In the genomic region with DNA sequence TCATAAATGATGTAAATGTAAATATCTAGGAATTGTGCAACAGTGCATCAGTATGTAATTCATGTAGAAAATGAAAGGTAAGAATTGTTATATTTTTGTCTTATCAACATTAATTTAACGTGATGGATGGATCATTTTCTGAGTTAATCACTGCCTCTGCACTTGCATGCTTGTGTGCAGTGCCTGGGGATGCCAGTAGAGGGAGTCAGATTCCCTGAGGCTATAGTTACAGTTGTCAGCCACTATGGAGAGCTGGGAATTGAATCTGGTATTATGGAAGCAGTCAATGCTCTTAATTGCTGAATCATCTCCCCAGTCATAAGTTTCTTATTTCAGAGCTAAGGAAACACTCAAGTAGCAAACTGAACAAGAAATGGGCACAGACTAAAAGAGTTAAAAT, we compare ENCODE assay signal across 14 mouse cellular contexts. TPM values are rescaled to one million over a fixed set of nuclear protein-coding genes. Genes with fewer than 3 reads are reported as not detected.
A peak's percentile ranks its signal among the peaks of the same experiment; 100 is the strongest.
DNase-seq lines count a peak whose midpoint lies in the region; ATAC-seq and TF ChIP-seq lines count a peak whose summit lies in the region.
"Had no signal": no experiment of that assay in that cellular context is flagged by ENCODE, and none has a peak within 500 bp of the region (broad histone marks: within the 10 kb centered on the region; RNA-seq: fewer than 3 reads in every experiment).

No protein-coding gene starts in this region.

- peaks cover 12% of the 10 kb centered on the region for H3K36me3 ChIP-seq in kidney, postnatal 0 days (ENCODE audit: insufficient read depth, low read length)
- H3K36me3 ChIP-seq in kidney, embryonic 15.5 days: peaks cover 48% of the 10 kb centered on the region
- no peaks in the 10 kb centered on the region for H3K36me3 ChIP-seq in ES-Bruce4 (ENCODE audit: control insufficient read depth, insufficient read depth, low read length, poor library complexity, severe bottlenecking)
- H3K36me3 ChIP-seq: intestine, embryonic 15.5 days had no signal

- DNase-seq in kidney, postnatal 0 days (ENCODE audit: low spot score): no peak
- DNase-seq in 3T3-L1 (ENCODE audit: low read depth, low spot score): peak; percentile 13
- peak; percentile 33 for DNase-seq in induced T-regulatory cell, adult 2 months (ENCODE audit: low read depth)
- no peak for DNase-seq in frontal cortex, adult 2 months (ENCODE audit: extremely low spot score in 1 of 2, low spot score in 1 of 2)
- no peak for DNase-seq in spleen, postnatal 14 days (ENCODE audit: low spot score in 2 of 2)
- DNase-seq in gastrocnemius, adult 18-20 months (ENCODE audit: low spot score): no peak
- DNase-seq: cerebellum, postnatal 36 days; gastrocnemius, postnatal 25 days; heart, postnatal 10 days had no signal

- no peaks in the 10 kb centered on the region for H3K4me1 ChIP-seq in kidney, postnatal 0 days (replicated peaks; ENCODE audit: insufficient read depth, low read length)
- H3K4me1 ChIP-seq in kidney, embryonic 15.5 days: no peaks in the 10 kb centered on the region
- no peaks in the 10 kb centered on the region for H3K4me1 ChIP-seq in ES-Bruce4 (ENCODE audit: control insufficient read depth, insufficient read depth, low read length)
- H3K4me1 ChIP-seq: intestine, embryonic 15.5 days had no signal

- H3K27ac ChIP-seq in kidney, postnatal 0 days: no peak overlapping the region
- no peak overlapping the region for H3K27ac ChIP-seq in kidney, embryonic 15.5 days
- H3K27ac ChIP-seq in ES-Bruce4 (ENCODE audit: insufficient read depth, low read length): no peak overlapping the region
- H3K27ac ChIP-seq: intestine, embryonic 15.5 days; macrophage had no signal

- ATAC-seq in kidney, postnatal 0 days (replicated peaks; ENCODE audit: low FRiP score, low read depth): no peak
- ATAC-seq in kidney, embryonic 15.5 days (replicated peaks; ENCODE audit: low FRiP score): no peak
- ATAC-seq: intestine, embryonic 15.5 days had no signal

- TF ChIP-seq EP300 in ES-Bruce4 (IDR thresholded peaks at IDR 0.05; ENCODE audit: insufficient read depth, low read depth, low read length): no peak

- no peak for TF ChIP-seq POLR2A in ES-Bruce4 (IDR thresholded peaks at IDR 0.05; ENCODE audit: insufficient read depth, low read length)

- H3K9ac ChIP-seq in kidney, postnatal 0 days (ENCODE audit: low read depth, low read length): no peak overlapping the region
- no peak overlapping the region for H3K9ac ChIP-seq in kidney, embryonic 15.5 days
- no peak overlapping the region for H3K9ac ChIP-seq in ES-Bruce4 (ENCODE audit: low read depth, poor library complexity, severe bottlenecking)
- H3K9ac ChIP-seq: intestine, embryonic 15.5 days had no signal

- H3K9me3 ChIP-seq in kidney, postnatal 0 days (replicated peaks; ENCODE audit: low read length): no peaks in the 10 kb centered on the region
- H3K9me3 ChIP-seq in kidney, embryonic 15.5 days (replicated peaks): no peaks in the 10 kb centered on the region
- H3K9me3 ChIP-seq in ES-Bruce4 (replicated peaks; ENCODE audit: control insufficient read depth, insufficient read depth, low read length, poor library complexity, severe bottlenecking): 0 out of 2 replicates have a peak, but pooled peaks cover 4% of the 10 kb centered on the region
- H3K9me3 ChIP-seq: intestine, embryonic 15.5 days had no signal

- H3K4me2 ChIP-seq in kidney, postnatal 0 days (ENCODE audit: low read length): no peak overlapping the region
- no peak overlapping the region for H3K4me2 ChIP-seq in kidney, embryonic 15.5 days
- H3K4me2 ChIP-seq: intestine, embryonic 15.5 days had no signal

- 88% methylated on average over 1 of the region's 1 CpGs for WGBS in kidney, postnatal 0 days
- WGBS in kidney, embryonic 15.5 days: 77% methylated on average over 1 of the region's 1 CpGs

- H3K4me3 ChIP-seq in kidney, postnatal 0 days (replicated peaks; ENCODE audit: low read depth, low read length): no peak overlapping the region
- no peak overlapping the region for H3K4me3 ChIP-seq in kidney, embryonic 15.5 days (replicated peaks)
- H3K4me3 ChIP-seq in ES-Bruce4 (ENCODE audit: low read depth, low read length): no peak overlapping the region
- H3K4me3 ChIP-seq: erythroblast, embryonic 14.5 days; intestine, embryonic 15.5 days had no signal

- TF ChIP-seq CTCF in kidney, postnatal 0 days (IDR thresholded peaks at IDR 0.05; ENCODE audit: low read depth): peak; percentile 42; the same call in 1 of the 2 replicates
- peak; percentile 59 for TF ChIP-seq CTCF in ES-Bruce4 (IDR thresholded peaks at IDR 0.05; ENCODE audit: low read depth, low read length)

- H3K27me3 ChIP-seq in kidney, postnatal 0 days (ENCODE audit: insufficient read depth, low read length): no peaks in the 10 kb centered on the region
- no peaks in the 10 kb centered on the region for H3K27me3 ChIP-seq in kidney, embryonic 15.5 days
- H3K27me3 ChIP-seq in ES-Bruce4 (ENCODE audit: control insufficient read depth, insufficient read depth, low read length, poor library complexity, severe bottlenecking): no peaks in the 10 kb centered on the region
- H3K27me3 ChIP-seq: intestine, embryonic 15.5 days had no signal

RNA-seq across cellular contexts. Expression of gene Nudt15, which starts 40.0 kb away (rescaled TPM):
- polyA plus RNA-seq in kidney, postnatal 0 days (2015; fragmentation: Nextera tagmentation; extraction: Ambion mirVana): 7.9 and 8.9 TPM in 2 replicates
- polyA plus RNA-seq in kidney, embryonic 15.5 days (2015; fragmentation: Nextera tagmentation; extraction: Ambion mirVana): 7.6 and 8.4 TPM in 2 replicates
- 3.3 and 3.9 TPM in 2 replicates for polyA plus RNA-seq in ES-Bruce4 (2011; ENCODE audit: insufficient read depth, insufficient read length, low read depth, missing spikeins)
- polyA plus RNA-seq in frontal cortex, adult 2 months (2012; rRNA removed): 3.6 and 3.9 TPM in 2 replicates
- 1 to 10 TPM; 4.4 to 5.3 TPM for total RNA-seq in gastrocnemius, adult 18-20 months (2021)

Comparison
In these comparisons a context has a peak if more than half of its experiments do, and no peak if none do; other contexts are left out.
1. DNase-seq: peak in 3T3-L1 (single experiment) and induced T-regulatory cell, adult 2 months (single experiment); none in kidney, postnatal 0 days (single experiment), frontal cortex, adult 2 months (0 of 2), spleen, postnatal 14 days (0 of 2) and gastrocnemius, adult 18-20 months (single experiment).